Mouse (Mus musculus) bone marrow, adult 2 months (tissue): ENCODE measurements around the gene Kcnh5.

Experiments used
- CTCF ChIP-seq: fragments of 200-500 bp; IDR thresholded peaks from 2 replicates; pipeline ENCODE4 v1.5.1; 2011; ENCODE audit warnings: low read length, control low read depth; ENCODE audit not compliant: control insufficient read depth, insufficient read depth
- POLR2A ChIP-seq: fragments of 200-500 bp; IDR thresholded peaks from 2 replicates; pipeline ENCODE4 v1.6.1; 2011; ENCODE audit warnings: low read depth, mild to moderate bottlenecking, control low read depth, low read length, borderline replicate concordance; ENCODE audit not compliant: control insufficient read depth

DNA sequence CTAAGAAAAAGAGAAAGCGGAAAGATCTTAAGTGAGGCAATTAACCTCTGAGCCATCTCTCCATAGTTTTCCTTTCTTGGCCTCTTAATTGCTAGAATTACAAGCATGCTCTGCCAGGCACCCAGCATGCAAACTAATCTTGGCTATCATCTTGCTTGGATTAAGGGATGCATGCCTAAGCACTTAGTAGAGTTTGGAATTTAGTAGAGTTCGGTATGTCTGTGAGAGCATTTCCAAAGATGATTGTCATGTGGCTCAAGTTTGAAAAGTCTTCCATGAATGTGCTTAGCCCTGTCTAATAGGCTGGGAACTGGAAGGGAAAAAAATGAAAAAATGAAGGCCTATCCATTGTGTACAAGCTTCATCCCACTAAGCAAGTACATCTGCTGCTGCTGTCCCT lies 224.5 kb downstream of the Kcnh5 start:
- no peak for TF ChIP-seq CTCF
- TF ChIP-seq POLR2A = no peak
